Mouse (Mus musculus): ENCODE data around the gene Ccng2.

DNA sequence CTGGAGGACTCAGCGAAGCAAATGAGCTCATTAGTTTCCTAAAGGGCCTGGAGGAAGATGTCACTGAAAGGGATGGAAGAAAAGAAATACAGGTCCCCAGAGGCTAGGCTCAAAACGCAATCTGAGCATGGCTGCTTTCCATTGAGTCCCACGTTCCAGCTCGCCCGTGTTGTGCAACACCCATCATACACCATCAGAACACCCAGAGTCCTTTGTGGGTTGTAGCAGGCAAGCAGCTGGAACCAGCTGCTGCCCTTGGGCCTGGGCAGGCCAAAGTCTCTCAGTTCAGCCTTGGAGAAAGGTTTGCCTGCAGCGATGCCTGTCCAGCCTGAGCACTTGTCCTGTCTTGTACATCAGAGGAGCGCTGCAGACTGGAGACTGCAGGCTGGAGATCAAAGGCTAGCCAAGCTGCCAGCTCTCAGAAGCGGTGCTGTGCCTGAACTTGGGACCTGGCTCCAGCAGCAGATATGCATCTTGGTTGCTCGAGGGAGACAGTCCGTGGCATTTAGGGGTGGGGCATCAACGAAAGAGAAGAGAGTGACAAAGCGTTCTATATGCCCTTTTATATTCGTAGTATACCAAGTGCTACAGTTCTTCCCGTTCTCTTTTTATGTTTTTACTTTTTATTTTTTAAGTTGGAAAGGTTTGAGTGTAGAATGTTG is 15.5 kb downstream of the Ccng2 start:
- TF ChIP-seq GATA2 (IDR thresholded peaks at IDR 0.05; ENCODE audit: borderline replicate concordance, low read depth, low read length) (no peak), CTCF (IDR thresholded peaks at IDR 0.05; ENCODE audit: low read depth, low read length) (no peak)

All from G1E (cell line).